Mouse (Mus musculus): Measurements from ENCODE around the gene Acss1. TPM values are rescaled to one million over a fixed set of nuclear protein-coding genes. Genes with fewer than 3 reads are reported as not detected.

Gene Acss1
- polyA plus RNA-seq (2014; fragmentation: Illumina TruSeq; extraction: RNeasy Lipid Tissue Mini Kit (QIAGEN cat#74804); ENCODE audit: low read depth, low replicate concordance) = 20.6 TPM

GRCm38 (mm10) chr2:150667820-150668766 lies at the start of gene Acss1:
Gene Acss1 (minus strand): TSS chr2:150668500.

GRCm38 (mm10) chr2:150689223-150689800 lies 21.0 kb upstream of the Acss1 start, which contains the start of gene Vsx1:
Gene Vsx1 (minus strand): TSS chr2:150689360.

GRCm38 (mm10) chr2:150608087-150608799 lies 60.1 kb downstream of the Acss1 start, which contains the start of gene Apmap:
Gene Apmap (minus strand): TSS chr2:150608567.

GRCm38 (mm10) chr2:150569847-150570590 lies 98.3 kb downstream of the Acss1 start, which contains the start of gene Cst7:
Gene Cst7 (plus strand): TSS chr2:150570415.

Other genes starting within 250 kb of the Acss1 start
- gene Zfp442, start 217.0 kb downstream of the Acss1 start, polyA plus RNA-seq (2014; fragmentation: Illumina TruSeq; extraction: RNeasy Lipid Tissue Mini Kit (QIAGEN cat#74804); ENCODE audit: low read depth, low replicate concordance) = 1.2 TPM
- gene Zfp345, start 183.4 kb downstream of the Acss1 start, polyA plus RNA-seq (2014; fragmentation: Illumina TruSeq; extraction: RNeasy Lipid Tissue Mini Kit (QIAGEN cat#74804); ENCODE audit: low read depth, low replicate concordance) = not detected
- 0.56 TPM for gene Cst7, start 98.1 kb downstream of the Acss1 start, polyA plus RNA-seq (2014; fragmentation: Illumina TruSeq; extraction: RNeasy Lipid Tissue Mini Kit (QIAGEN cat#74804); ENCODE audit: low read depth, low replicate concordance)
- gene Apmap, start 59.9 kb downstream of the Acss1 start, polyA plus RNA-seq (2014; fragmentation: Illumina TruSeq; extraction: RNeasy Lipid Tissue Mini Kit (QIAGEN cat#74804); ENCODE audit: low read depth, low replicate concordance) = 106 TPM
- gene Vsx1, start 20.9 kb upstream of the Acss1 start, polyA plus RNA-seq (2014; fragmentation: Illumina TruSeq; extraction: RNeasy Lipid Tissue Mini Kit (QIAGEN cat#74804); ENCODE audit: low read depth, low replicate concordance) = not detected
- gene Entpd6, start 80.5 kb upstream of the Acss1 start, polyA plus RNA-seq (2014; fragmentation: Illumina TruSeq; extraction: RNeasy Lipid Tissue Mini Kit (QIAGEN cat#74804); ENCODE audit: low read depth, low replicate concordance) = 38.2 TPM
- 142 TPM for gene Pygb, start 118.2 kb upstream of the Acss1 start, polyA plus RNA-seq (2014; fragmentation: Illumina TruSeq; extraction: RNeasy Lipid Tissue Mini Kit (QIAGEN cat#74804); ENCODE audit: low read depth, low replicate concordance)
- gene Abhd12, start 236.2 kb upstream of the Acss1 start, polyA plus RNA-seq (2014; fragmentation: Illumina TruSeq; extraction: RNeasy Lipid Tissue Mini Kit (QIAGEN cat#74804); ENCODE audit: low read depth, low replicate concordance) = 212 TPM
- gene Gins1, start 236.9 kb upstream of the Acss1 start, polyA plus RNA-seq (2014; fragmentation: Illumina TruSeq; extraction: RNeasy Lipid Tissue Mini Kit (QIAGEN cat#74804); ENCODE audit: low read depth, low replicate concordance) = 3.1 TPM